Mouse (Mus musculus) megakaryocyte, embryonic 14.5 days (primary cell): ENCODE results near the gene Cdc6.

Experiments used
- FLI1 ChIP-seq: IDR thresholded peaks from 2 replicates; pipeline ENCODE4 v1.6.1; 2012; ENCODE audit warnings: low read length, inconsistent platforms, mixed read lengths
- GATA1 ChIP-seq: IDR thresholded peaks from 3 replicates; pipeline ENCODE4 v1.6.1; 2012; ENCODE audit warnings: mixed read lengths, low read length, inconsistent platforms, borderline replicate concordance

- TF ChIP-seq GATA1: no peak
- TF ChIP-seq FLI1: no peak
Observed at GRCm38 (mm10) chr11:98918231-98918630, 10.6 kb downstream of the Cdc6 start.
